Mouse (Mus musculus): ENCODE data around the gene Dnajb6. TPM values are rescaled to one million over a fixed set of nuclear protein-coding genes. Genes with fewer than 3 reads are reported as not detected.

The Dnajb6 gene
- polyA plus RNA-seq, 1 experiment from 2014 or later = 241 TPM

DNA sequence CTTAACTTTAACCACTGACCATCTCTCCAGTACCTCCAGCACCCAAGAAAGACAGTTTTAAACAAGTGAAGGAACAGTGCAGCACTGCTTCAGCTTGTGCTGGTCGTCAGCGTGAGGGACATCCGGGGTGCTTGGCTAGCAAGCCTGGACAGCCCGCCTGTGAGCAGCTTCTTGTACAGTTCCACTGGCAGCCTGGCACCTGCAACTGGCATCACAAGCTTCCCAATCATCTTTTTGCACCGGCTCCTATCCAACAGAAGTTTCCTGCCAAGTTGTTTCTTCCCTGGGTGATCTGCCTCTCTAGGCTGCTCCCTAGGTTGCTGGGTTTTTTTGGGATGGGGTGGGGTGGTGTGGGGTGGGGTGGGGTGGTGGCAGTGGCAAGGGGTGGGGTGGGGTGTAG, 81.9 kb downstream of the Dnajb6 start:
- ATAC-seq (ENCODE audit: low FRiP score) = no peak
- Histone ChIP-seq H3K27me3 (no peaks in the 10 kb centered on the region), H3K9ac (no peak overlapping the region), H3K4me2 (no peak overlapping the region), H3K36me3 (replicated peaks) (no peaks in the 10 kb centered on the region), H3K27ac (no peak overlapping the region), H3K9me3 (no peaks in the 10 kb centered on the region), H3K4me1 (no peaks in the 10 kb centered on the region), H3K4me3 (replicated peaks) (no peak overlapping the region)
- WGBS = 95% methylated on average over 5 of the region's 5 CpGs

DNA sequence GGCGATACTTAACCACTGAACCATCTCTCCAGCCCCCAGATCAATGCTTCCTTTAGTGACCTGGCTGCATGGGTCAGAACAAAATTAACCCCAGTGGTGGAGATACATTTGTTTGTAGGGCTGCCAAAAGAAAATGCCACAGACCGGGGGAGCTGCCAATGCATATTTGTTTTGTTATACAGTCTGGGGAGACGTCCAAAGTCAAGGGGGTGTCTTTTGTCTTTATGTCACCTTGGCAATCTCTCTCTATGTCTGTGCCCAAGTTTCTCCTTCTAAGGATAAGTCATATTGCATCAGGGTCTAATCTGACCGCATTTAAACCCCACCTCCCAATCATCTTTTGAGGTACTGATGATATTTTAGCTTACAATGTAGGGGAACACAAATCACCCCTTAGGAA, 82.8 kb downstream of the Dnajb6 start:
- H3K36me3 ChIP-seq (replicated peaks) = no peaks in the 10 kb centered on the region
- no peak for ATAC-seq (ENCODE audit: low FRiP score)
- H3K4me3 ChIP-seq (replicated peaks) = no peak overlapping the region
- no peaks in the 10 kb centered on the region for H3K4me1 ChIP-seq
- H3K9ac ChIP-seq = no peak overlapping the region
- no peaks in the 10 kb centered on the region for H3K9me3 ChIP-seq
- 90% methylated on average over 4 of the region's 4 CpGs for WGBS
- H3K27ac ChIP-seq = no peak overlapping the region
- H3K27me3 ChIP-seq = no peaks in the 10 kb centered on the region
- H3K4me2 ChIP-seq = no peak overlapping the region

DNA sequence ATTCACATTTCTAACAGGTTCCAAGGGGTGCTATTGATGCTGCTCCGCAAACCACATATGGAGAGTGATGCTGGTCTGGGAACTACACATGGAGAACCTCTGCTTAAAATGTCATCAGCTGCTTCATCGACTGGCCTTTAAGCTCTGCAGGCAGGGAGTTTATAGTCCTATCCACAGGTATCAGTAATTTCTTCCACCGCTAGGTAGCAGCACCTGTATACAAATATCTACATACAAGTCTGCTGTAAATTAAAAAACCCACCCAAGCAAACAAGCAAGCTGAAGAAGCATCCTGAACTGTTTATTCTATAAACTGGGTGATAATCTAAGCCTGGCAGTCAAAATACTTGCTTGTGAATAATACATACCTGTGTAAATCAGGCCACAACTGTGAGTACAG, 89.3 kb downstream of the Dnajb6 start:
- H3K36me3 ChIP-seq (replicated peaks) = no peaks in the 10 kb centered on the region
- no peak overlapping the region for H3K4me2 ChIP-seq
- 42% methylated on average over 3 of the region's 3 CpGs for WGBS

DNA sequence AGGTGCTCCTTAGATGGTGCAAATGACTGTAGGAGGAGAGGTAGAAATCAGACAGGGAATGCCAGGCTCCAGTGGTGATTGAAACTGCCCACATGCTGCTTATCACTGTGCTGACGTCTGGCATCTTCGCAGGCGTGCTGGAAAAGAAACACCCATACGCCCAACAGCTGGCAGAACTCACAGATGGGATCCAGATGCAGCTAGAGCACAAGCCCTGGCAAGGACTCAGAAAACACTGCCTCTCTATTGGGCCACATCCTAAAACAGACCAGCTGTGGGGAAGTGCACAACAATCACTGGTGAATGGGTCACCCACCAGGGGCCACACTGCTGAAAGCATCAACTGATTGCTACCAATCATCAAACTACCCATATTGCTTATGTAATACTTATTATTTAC, 91.3 kb downstream of the Dnajb6 start:
- Histone ChIP-seq H3K4me1 (no peaks in the 10 kb centered on the region), H3K9me3 (no peaks in the 10 kb centered on the region), H3K4me2 (no peak overlapping the region), H3K27ac (no peak overlapping the region), H3K36me3 (replicated peaks) (no peaks in the 10 kb centered on the region), H3K4me3 (replicated peaks) (no peak overlapping the region), H3K27me3 (no peaks in the 10 kb centered on the region), H3K9ac (no peak overlapping the region)
- no peak for ATAC-seq (ENCODE audit: low FRiP score)
- 87% methylated on average over 4 of the region's 4 CpGs for WGBS

More for the DNA sequence above, 89.3 kb downstream of the Dnajb6 start:
- ATAC-seq (ENCODE audit: low FRiP score) = no peak
- Histone ChIP-seq H3K27me3 (no peaks in the 10 kb centered on the region), H3K27ac (no peak overlapping the region), H3K4me1 (no peaks in the 10 kb centered on the region), H3K4me3 (replicated peaks) (no peak overlapping the region), H3K9me3 (no peaks in the 10 kb centered on the region), H3K9ac (no peak overlapping the region)

DNA sequence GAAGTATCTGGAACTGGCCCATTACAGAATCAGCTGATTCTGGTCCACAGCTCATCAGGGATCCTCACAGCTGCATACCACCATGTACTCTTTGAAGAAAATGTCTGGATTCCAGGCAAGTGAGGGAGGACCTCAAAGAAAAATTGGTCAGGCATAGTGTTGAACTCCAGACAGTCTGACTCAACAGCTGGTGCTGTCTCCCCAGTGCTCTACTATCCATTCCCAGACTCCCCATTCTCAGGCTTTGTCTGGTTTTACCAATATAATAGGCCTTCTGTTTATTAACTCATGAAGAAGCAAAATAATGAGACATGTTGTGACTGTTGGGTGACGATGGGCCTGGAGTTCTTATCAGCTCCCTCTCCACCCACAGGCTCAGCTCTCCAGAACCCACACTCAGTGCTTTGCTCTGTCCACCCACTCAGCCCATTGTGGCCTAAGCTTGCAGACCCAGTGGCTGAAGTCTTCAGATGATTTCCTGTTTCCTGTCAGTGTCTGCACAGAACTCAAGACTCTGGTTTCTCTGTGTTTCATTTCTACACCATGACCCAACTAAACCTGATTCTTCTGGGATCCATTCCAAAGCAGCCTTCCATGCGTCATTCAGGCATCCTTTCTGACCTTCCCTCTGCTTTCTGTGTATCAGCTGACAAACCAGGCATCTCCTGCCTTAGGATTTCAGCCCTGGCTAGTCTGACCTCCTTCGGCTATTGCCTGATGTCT, 107.1 kb downstream of the Dnajb6 start:
- no peak for ATAC-seq (ENCODE audit: low FRiP score)
- no peaks in the 10 kb centered on the region for H3K9me3 ChIP-seq
- H3K27ac ChIP-seq = no peak overlapping the region
- H3K36me3 ChIP-seq (replicated peaks) = no peaks in the 10 kb centered on the region
- WGBS = 77% methylated on average over 3 of the region's 3 CpGs
- H3K4me1 ChIP-seq = no peaks in the 10 kb centered on the region
- no peak overlapping the region for H3K4me3 ChIP-seq (replicated peaks)
- no peaks in the 10 kb centered on the region for H3K27me3 ChIP-seq
- H3K9ac ChIP-seq = no peak overlapping the region
- no peak overlapping the region for H3K4me2 ChIP-seq

DNA sequence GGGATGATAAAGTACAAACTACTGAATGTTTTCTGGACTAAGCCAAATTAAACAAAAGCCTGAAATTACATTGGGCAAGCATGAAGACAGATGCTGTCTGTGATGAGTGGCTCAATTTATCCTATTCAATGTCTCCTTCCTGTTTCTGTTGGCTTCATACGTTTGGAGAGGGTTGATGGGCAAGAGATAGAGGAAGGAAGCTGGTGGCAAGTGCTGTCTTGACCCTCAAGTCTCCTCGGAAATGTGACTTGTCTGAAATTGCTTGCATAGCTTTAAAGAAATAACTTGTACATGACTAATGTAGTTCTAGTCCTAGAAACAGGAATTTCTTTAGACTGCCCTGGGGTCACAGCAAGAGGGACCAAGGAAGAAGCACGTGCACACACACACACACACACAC, 109.5 kb downstream of the Dnajb6 start:
- ATAC-seq (ENCODE audit: low FRiP score) = no peak
- no peak overlapping the region for H3K27ac ChIP-seq
- 84% methylated on average over 3 of the region's 3 CpGs for WGBS

DNA sequence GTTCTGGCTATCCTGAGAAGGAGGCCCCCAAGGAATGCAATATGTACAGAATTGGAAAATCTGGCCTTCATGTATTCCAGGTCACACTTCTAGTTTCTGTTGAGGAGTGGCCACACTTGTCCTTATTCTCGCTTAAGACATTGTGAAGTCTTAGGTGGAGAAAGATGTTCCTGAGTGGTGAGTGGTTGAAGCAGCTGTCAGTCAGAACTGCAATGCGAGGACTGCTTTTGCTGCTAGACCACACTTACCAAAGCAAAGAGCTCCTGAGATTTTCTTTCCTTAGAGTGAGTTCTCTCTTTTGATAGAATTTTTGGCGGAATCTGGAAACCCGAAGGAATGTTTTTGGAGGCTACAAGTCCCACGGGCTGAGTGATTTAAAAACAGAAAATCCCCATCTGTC, 112.0 kb downstream of the Dnajb6 start:
- Histone ChIP-seq H3K4me1 (no peaks in the 10 kb centered on the region), H3K36me3 (replicated peaks) (no peaks in the 10 kb centered on the region), H3K9ac (no peak overlapping the region), H3K27me3 (no peaks in the 10 kb centered on the region), H3K27ac (no peak overlapping the region), H3K9me3 (no peaks in the 10 kb centered on the region), H3K4me3 (replicated peaks) (no peak overlapping the region), H3K4me2 (no peak overlapping the region)
- no peak for ATAC-seq (ENCODE audit: low FRiP score)
- WGBS = 90% methylated on average over 5 of the region's 5 CpGs

More for the DNA sequence above, 109.5 kb downstream of the Dnajb6 start:
- H3K27me3 ChIP-seq = no peaks in the 10 kb centered on the region
- H3K36me3 ChIP-seq (replicated peaks) = no peaks in the 10 kb centered on the region
- no peak overlapping the region for H3K4me2 ChIP-seq
- H3K9me3 ChIP-seq = no peaks in the 10 kb centered on the region
- H3K9ac ChIP-seq = no peak overlapping the region
- H3K4me3 ChIP-seq (replicated peaks) = no peak overlapping the region
- no peaks in the 10 kb centered on the region for H3K4me1 ChIP-seq

DNA sequence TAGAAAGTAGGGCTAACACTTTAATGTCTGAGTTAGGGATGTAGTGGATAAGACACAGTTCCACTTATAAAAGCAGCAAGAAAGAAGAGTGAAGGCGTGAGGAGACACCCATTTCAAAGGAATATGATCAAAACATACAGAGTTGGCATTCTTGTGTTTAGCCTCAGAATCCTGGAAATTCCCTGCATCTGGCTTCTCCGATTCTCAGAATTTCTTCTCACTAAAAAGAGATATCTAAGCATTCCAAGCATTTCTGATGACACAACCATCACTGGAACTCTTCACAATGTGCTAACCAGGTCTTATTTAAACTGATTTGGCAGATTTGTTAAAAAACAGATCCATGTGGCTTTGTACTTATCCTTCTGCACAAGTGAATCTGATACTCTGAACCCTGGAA, 112.6 kb downstream of the Dnajb6 start:
- 89% methylated on average over 2 of the region's 2 CpGs for WGBS
- ATAC-seq (ENCODE audit: low FRiP score) = no peak

DNA sequence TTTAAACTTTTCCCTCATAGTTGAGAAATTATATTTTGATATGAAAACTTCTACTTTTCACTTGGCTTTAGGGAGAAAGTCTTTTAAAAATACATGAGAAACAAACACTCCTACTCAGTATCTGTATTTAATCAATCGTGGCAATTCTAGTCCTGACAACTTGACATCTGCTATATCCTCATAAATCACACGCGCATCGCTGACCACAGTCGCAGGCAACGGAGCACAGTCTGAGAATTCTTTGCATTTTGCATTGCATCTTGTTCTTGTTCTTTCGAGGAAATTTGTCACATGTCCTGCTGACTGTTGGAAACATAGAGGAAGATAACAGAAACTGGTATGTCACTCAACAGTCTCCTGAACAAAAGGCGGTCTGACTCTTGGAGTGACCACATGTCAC, 116.9 kb downstream of the Dnajb6 start:
- no peak overlapping the region for H3K4me2 ChIP-seq
- WGBS = 78% methylated on average over 8 of the region's 8 CpGs
- no peak overlapping the region for H3K9ac ChIP-seq
- H3K9me3 ChIP-seq = no peaks in the 10 kb centered on the region
- H3K27me3 ChIP-seq = no peaks in the 10 kb centered on the region
- no peak overlapping the region for H3K27ac ChIP-seq
- no peaks in the 10 kb centered on the region for H3K36me3 ChIP-seq (replicated peaks)
- no peaks in the 10 kb centered on the region for H3K4me1 ChIP-seq
- ATAC-seq (ENCODE audit: low FRiP score) = no peak
- no peak overlapping the region for H3K4me3 ChIP-seq (replicated peaks)

More for the DNA sequence above, 112.6 kb downstream of the Dnajb6 start:
- no peak overlapping the region for H3K4me3 ChIP-seq (replicated peaks)
- H3K27me3 ChIP-seq = no peaks in the 10 kb centered on the region
- H3K4me2 ChIP-seq = no peak overlapping the region
- H3K9me3 ChIP-seq = no peaks in the 10 kb centered on the region
- H3K9ac ChIP-seq = no peak overlapping the region
- no peaks in the 10 kb centered on the region for H3K4me1 ChIP-seq
- no peak overlapping the region for H3K27ac ChIP-seq
- H3K36me3 ChIP-seq (replicated peaks) = no peaks in the 10 kb centered on the region

DNA sequence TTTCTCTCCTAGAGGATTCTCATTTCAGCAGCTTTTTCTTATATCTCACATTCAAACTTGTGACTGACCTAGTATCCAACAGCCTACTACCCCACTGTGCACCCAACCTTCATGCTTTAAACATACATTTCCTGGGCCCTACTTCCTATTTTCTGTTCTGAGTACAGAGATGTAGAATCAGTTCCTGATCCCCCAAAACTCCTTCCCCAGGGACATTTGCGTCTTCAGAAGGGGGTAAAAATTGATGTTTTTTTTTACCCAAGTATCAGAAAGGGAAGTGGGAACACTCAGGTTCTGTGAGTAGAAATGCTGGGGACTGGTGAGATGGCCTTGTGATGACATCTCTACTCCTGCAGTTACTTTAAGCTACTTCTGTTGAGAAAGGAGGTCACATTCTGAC, 117.5 kb downstream of the Dnajb6 start:
- no peak for ATAC-seq (ENCODE audit: low FRiP score)
- Histone ChIP-seq H3K4me2 (no peak overlapping the region), H3K9ac (no peak overlapping the region), H3K27ac (no peak overlapping the region), H3K9me3 (no peaks in the 10 kb centered on the region), H3K27me3 (no peaks in the 10 kb centered on the region), H3K4me1 (no peaks in the 10 kb centered on the region), H3K36me3 (replicated peaks) (no peaks in the 10 kb centered on the region), H3K4me3 (replicated peaks) (no peak overlapping the region)
- 85% methylated on average over 1 of the region's 1 CpGs for WGBS

DNA sequence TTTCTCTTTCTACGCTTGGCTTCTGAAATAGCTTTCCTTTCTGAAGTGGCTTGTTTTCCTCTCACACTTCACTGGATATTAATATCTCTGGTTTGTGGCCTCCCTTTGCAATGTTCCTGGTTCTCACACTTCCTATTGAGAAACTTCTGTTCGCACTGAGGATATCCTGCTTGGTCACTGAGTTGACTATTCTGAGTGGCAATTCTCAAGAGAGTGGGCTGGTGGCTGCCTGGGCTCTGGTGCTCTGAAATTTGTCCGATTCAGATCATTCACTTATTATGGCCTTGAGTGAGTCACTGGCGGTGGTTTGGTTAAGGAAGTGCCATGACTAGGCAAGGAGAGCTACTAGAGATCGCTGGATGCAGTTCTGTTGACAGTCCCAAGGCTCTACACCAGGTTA, 118.9 kb downstream of the Dnajb6 start:
- no peaks in the 10 kb centered on the region for H3K36me3 ChIP-seq (replicated peaks)
- H3K27ac ChIP-seq = no peak overlapping the region
- no peaks in the 10 kb centered on the region for H3K9me3 ChIP-seq
- ATAC-seq (ENCODE audit: low FRiP score) = no peak
- H3K4me2 ChIP-seq = no peak overlapping the region
- H3K27me3 ChIP-seq = no peaks in the 10 kb centered on the region
- no peaks in the 10 kb centered on the region for H3K4me1 ChIP-seq
- no peak overlapping the region for H3K4me3 ChIP-seq (replicated peaks)
- WGBS = 90% methylated on average over 5 of the region's 5 CpGs
- no peak overlapping the region for H3K9ac ChIP-seq

DNA sequence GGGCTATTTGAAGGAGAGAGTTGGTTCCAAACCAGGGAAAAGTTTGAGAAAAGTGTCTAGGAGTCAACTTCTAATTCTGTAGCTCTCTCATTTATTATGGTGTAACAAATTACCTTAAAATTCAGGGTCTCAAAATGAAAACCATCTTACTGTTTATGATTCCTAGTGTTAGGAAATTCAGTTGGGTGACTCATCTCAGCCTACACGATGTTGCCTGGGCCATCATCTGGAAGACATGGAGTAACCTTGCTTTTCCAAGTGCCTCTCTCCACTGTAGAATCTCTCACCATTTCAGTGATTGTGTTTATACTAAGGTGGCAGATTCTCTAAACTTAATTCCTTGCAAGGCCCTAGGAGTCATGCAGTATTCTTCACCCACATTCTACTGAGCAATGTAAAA, 119.5 kb downstream of the Dnajb6 start:
- Histone ChIP-seq H3K36me3 (replicated peaks) (no peaks in the 10 kb centered on the region), H3K9ac (no peak overlapping the region), H3K9me3 (no peaks in the 10 kb centered on the region), H3K4me1 (no peaks in the 10 kb centered on the region), H3K4me3 (replicated peaks) (no peak overlapping the region), H3K4me2 (no peak overlapping the region), H3K27ac (no peak overlapping the region), H3K27me3 (no peaks in the 10 kb centered on the region)
- ATAC-seq (ENCODE audit: low FRiP score) = no peak
- 89% methylated on average over 1 of the region's 1 CpGs for WGBS

DNA sequence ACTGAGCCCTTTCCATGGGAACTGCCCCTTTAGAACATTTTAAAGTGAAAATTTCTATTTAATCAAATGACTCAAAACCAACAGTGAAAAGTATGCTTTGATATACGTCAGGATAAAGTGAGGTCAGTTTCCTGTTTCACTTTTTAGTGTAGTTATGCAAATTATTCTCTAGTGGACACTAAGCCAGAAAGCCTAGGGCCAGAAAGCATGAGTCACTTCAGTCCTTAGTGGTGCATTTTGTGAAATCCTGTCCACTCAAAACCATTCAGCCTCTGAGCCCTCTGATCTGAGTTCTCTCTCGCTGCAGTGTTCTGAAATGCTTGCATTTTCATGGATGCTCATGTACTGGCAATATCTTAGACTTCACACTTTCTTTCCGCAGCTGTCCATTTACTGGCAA, 126.0 kb downstream of the Dnajb6 start:
- no peak for ATAC-seq (ENCODE audit: low FRiP score)
- Histone ChIP-seq H3K4me2 (no peak overlapping the region), H3K4me3 (replicated peaks) (no peak overlapping the region), H3K9me3 (no peaks in the 10 kb centered on the region), H3K9ac (no peak overlapping the region), H3K4me1 (no peaks in the 10 kb centered on the region), H3K27ac (no peak overlapping the region), H3K36me3 (replicated peaks) (no peaks in the 10 kb centered on the region), H3K27me3 (no peaks in the 10 kb centered on the region)
- 83% methylated on average over 3 of the region's 3 CpGs for WGBS

Measured in forebrain, embryonic 12.5 days (tissue).